Mouse (Mus musculus) heart, postnatal 0 days (tissue): ENCODE measurements around the gene Ccnf.

Experiments
- CTCF ChIP-seq: IDR thresholded peaks from 2 replicates; pipeline ENCODE4 v1.5.1; 2016; ENCODE audit warnings: antibody characterized with exemption, control low read depth, low read depth
- EP300 ChIP-seq: IDR thresholded peaks from 2 replicates; pipeline ENCODE4 v1.6.1; 2016; ENCODE audit warnings: antibody characterized with exemption, low read depth

GRCm38 (mm10) chr17:24300651-24301050 lies 49.4 kb upstream of the Ccnf start:
- TF ChIP-seq CTCF, result no peak
- TF ChIP-seq EP300, result no peak
